Mouse (Mus musculus) testis, postnatal 10 days (tissue): ENCODE data around the gene Zfp710.
A peak's percentile ranks its signal among the peaks of the same experiment; 100 is the strongest.
"Not testable (repeated sequence)": the region's sequence is repeated elsewhere in the genome, so short reads cannot be mapped to it uniquely, and the experiment has no call there.

Source experiments
- DNase-seq: peaks from one replicate; pipeline ENCODE4 v3.0.0; 2021; ENCODE audit warnings: low spot score

The Zfp710 gene

DNA sequence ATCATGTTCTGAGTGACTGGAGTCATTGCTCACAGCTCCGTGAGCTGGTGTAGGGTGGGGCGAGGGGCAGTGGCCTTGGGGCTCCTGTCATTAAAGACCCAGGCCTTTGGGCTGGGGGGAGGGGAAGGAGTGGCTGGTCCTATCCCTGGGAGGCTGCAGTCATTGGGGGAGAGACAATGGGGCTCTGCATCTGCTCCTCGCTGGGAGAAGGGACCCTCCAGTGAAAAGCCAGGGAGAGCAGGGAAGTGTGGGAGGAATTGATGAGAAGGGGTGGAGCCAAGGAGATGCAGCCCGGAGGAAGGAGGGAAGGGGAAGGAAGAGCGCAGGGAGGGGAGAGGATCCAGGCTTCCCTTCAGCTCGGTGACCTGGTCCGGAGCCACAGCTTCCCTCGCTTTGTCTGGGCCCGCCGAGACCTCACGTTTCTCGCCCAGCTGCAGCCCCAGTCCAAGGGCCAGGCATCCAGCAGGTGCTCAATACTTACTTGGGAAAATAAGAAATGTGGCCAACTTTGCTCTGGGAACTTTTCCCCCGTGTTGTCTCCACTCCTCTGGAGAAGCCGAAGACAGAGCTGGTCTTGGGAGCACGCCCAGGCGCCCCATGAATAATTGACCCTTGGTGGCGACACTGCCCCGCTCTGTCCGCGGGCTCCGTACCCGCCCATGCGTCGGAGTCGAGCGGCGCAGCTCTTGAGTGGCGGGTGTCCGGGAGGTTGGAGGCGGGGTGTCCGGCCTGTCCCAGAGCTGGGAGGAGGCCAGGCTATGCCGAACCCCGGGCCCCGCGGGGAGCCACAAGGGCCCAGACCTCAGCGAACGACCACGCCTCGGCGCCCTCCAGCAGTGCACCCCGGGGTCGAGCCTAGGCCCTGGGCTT lies at the start of gene Zfp710:
TSS of gene Zfp710 (plus strand) at position 294 of the 870 bp plus-strand sequence.
- DNase-seq: peak; percentile 83

DNA sequence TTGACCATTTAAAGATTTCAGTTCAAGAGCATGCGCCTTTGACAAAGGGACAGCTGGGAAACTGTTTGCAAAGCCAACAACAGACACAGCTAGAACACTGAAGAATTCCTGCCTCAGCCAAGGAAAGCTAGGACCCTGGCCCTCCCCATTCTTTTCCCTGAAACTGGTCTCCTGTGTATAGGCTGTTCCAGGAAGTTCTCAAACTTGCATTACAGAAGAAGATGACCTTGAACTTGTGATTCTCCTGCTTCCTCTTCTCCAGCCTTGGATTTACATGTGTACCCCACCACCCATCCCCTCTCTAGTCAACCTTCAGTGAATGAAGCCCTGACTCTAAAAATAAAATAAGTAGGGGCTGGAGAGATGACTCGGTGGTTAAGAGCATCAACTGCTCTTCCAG lies 49.3 kb upstream of the Zfp710 start:
- no peak for DNase-seq

DNA sequence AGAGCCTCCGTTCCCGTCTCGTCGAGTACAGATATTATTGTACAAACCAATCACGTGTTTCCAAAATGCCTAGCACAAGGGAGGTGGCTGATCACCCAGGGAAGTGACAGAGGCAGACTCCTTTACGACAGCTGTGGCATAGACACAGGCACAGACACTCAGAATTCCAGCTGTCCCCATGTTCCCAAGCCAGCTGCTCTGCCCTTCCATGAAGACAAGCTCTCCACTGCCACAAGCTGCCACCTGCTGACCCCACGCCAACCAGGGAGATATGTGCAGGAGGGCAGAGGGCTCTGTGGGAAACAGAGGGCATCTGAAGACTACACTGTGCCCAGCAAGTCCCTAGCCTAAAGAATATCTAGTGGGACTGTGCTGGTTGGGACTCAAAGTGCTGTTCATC lies 37.9 kb upstream of the Zfp710 start:
- no peak for DNase-seq

DNA sequence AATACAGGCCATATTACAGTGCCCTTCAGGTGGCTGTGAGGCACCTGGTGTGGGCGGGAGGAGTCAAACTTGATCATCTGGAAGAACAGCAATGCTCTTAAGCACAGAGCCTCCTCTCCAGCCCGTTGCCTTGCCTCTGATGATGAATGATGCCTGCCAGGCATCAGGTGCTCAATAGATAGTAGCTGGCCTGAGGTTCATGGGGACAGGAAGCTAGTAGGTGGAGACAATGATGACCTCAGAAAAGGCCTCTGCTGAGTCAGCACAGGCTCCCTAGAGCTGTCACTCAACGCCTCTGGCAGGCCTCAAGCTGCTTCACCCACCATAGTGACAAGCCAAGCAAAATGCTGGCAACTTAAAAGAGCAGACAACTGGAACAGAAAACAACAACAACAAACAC lies 36.9 kb upstream of the Zfp710 start:
- no peak for DNase-seq

DNA sequence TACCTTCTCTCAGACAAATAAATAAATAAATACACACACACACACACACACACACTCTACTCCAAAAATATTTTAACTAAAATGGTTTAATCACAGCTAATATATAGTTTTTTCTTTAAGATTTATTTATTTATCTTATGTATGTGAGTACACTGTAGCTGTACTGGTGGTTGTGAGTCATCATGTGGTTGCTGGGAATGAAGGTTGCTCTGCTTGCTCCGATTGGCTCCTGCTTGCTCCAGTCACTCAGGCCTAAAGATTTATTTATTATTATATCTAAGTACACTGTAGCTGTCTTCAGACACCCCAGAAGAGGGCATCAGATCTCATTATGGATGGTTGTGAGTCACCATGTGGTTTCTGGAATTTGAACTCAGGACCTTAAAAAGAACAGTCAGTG lies 36.1 kb upstream of the Zfp710 start:
- DNase-seq: not testable (repeated sequence)

DNA sequence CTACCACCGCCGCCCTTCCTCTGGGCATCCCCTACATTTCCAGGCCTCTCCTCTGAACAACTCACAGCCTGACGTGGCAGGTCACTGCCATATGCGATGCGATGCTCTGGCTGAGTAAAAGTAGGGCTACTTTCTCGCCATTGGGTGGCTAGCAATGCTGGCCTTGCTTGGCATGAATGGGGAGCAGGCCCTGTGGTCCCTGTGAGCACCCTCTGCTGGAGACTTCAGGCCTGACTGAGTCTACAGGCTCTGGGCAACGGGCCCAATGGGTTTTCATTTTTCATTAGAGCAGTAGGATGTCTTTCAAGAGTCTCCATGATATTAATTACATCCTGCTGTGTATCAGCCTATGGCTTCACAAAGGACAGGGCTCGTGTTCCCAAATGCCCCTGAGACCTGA lies 30.1 kb upstream of the Zfp710 start:
- DNase-seq: peak; percentile 76

DNA sequence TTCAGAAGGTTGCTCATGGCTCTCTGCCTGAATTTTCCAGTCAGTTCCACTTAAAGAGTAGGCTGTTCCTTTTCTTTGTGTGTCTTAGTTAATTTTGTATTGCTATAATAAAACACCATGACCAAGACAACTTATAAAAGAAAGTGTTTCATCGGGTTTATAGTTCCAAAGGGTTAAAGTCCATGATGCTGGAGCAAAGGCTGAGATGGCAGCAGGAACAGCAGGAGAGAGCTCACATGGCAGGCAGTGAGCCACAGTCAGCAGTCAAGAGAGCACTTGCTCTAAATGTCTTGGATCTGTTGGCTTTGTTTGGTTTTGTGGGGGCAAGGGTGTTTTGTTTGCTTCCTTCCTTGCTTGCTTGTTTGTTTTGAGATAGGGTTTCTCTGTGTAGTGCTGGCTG lies 26.9 kb upstream of the Zfp710 start:
- no peak for DNase-seq

DNA sequence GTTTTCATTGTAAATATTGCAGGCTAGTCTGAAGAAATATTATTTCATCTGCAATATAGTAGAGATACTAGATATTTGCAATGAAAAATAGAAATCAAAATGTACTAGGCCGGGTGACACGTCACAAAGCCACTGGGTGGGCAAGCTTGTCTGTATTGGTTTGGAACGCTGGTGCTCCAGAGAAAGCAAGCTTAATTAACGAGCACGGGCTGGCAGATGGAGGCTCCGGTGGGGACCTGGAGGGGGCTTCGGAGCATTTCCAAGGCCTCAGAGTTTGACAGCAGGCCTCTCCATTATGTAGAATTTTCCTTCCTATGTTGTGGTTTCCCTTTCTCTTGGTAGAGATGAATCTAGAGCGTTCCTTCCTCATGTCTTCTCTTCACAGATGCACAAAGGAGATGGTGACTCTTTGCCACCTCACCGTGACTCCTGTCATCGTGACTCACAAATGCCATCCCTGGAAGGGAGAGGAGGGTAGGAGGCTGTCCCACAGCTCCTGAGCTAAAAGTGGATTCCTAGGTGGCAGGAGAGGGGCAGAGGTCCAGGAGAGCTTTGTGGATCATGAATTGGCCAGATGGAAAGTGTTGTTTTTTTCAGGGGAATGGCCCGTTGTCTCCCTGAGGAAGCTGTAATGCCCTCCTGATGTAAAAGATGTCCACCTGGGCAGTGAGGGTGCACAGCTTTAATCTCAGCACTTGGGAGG lies 22.1 kb upstream of the Zfp710 start:
- DNase-seq: no peak

DNA sequence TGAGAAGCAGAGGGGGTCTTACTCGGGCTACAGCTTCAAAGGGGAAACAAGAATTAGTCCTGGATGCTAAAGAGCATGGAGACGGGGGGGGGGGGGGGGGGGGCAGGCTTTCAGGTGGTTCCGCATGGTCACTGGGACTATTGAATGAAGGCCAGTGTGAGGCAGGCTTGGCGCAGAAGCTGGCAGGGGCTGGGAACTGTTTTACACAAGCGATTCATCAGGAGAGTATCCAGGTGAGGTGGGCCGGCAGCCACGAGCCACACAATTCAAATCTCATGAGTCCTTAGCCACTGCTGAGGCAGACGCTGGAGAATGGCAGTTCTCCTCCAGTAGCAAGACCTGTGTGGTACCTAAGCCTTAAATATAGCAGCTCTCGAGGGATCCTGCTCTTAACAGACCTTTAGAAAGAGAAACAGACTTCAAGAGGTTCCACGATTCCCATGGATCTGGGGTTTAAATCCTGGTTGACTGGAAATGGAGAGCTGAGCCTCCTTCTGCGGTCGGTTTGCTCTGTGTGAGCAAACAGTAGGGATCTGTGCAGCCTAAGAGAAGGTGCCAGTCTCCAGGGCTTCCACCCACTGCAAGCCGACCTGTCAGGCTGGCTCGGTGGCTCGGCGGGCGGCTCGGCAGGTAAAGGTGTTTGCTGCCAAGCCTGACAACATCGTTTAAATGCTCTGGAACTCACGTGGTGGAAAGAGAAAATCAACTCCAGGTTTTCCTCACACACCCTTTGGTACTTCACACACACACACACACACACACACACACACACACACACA lies 19.6 kb upstream of the Zfp710 start:
- DNase-seq: no peak

DNA sequence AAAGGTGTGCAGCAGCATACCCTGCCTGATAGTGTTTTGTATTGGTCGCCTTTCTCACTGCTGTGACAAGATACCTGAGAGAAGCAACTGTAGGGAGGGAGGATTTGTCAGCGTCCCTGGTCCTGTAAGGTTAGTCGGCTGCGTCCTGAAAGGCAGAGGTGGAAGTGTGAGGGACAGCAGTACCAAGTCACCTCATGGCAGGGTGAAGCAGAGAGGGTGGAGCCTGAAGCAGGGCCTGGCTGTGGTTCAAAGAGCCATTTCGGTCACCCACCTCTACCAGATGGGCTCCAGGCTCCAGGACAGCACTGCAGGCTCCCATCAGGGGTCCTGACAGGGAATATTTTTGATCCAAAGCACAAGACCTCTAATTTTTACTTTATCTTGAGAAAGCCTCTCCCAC lies 13.9 kb upstream of the Zfp710 start:
- no peak for DNase-seq

DNA sequence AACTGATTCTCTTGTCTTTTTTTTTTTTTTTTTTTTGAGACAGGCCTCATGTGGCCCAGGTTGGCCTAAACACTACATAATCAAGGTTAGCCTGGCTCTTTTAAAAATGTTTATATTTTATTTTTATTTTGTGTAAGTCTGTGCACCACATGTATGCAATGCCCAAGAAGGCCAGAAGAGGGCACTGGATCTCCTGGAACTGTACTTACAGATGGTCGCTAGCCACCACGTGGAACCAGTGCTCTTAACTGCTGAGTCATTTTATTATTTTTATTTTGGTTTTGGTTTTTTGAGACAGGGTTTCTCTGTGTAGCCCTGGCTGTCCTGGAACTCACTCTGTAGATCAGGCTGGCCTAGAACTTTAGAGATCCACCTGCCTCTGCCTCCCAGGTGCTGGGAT lies 13.1 kb upstream of the Zfp710 start:
- DNase-seq: peak; percentile 71

DNA sequence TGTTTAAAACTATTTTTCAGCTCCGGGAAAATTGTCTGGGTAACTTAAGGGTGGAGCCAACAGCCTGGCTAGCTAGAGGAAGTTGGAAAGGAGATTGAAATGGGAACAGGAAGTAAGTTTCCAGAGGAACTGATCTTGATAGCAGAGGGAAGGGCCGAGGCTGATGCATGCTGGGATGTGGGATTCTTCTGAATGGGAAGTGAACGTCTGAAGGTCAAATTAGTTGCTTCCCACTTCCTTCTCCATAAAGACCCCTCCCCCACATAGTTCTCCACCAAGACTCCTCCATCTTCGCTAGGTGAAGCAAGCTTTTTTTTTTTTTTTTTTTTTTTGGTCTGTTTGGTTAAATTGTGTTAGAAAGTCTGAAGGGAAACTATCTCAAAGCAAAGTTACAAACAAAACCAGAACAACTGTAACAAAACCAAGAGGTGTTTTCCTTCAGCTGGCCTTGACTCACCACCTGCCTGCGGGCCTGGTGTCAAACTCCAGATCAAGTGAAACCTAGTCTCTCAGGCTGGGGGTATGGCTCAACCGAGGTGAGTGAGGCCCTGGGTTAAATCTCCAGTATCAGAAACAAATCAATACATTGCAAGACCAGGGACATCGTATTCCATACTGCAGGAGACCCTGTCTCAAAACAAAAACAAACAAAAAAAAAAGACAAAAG lies 10.6 kb upstream of the Zfp710 start:
- no peak for DNase-seq

DNA sequence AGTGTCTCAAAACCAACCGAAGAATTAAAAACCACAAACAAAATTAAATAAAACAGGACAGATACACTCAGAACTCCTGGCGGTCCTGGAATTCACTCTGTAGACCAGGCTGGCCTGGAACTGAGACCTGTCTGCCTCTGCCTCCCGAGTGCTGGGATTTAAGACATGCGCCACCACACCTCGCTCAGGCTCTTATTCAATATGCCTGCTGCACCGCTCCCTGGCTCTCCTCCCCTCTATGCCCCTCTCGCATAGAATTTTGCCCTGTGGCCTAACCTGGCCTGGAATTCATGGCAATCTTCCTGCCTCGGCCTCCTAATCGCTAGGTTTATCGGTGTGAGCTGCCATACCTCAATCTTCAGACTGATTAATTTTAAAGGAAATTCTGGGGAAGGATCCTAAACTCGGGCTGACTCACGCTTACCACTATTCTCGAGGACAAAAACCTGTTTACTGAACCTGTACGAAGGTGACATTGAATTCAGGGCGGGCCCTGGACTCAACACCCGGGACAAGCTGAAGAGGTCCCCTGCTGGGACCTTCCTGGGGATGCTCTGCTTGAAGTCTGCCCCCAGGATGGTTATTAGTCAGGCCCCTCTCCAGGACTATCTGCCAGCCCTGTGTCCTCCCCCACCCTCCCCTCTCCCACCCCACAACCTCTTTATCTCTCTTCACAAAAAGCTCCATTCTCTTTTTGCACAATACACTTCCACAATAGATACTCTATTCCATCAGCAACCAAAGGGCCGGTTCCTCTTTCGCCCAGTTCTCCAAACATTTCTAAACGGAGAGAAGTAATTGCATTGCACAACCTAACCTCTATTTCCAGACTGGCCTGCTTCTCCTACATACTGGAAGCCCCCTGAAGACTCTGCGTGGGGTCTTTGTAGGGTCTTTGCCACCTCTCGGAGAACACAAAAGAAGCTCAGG lies 9.5 kb upstream of the Zfp710 start:
- no peak for DNase-seq

DNA sequence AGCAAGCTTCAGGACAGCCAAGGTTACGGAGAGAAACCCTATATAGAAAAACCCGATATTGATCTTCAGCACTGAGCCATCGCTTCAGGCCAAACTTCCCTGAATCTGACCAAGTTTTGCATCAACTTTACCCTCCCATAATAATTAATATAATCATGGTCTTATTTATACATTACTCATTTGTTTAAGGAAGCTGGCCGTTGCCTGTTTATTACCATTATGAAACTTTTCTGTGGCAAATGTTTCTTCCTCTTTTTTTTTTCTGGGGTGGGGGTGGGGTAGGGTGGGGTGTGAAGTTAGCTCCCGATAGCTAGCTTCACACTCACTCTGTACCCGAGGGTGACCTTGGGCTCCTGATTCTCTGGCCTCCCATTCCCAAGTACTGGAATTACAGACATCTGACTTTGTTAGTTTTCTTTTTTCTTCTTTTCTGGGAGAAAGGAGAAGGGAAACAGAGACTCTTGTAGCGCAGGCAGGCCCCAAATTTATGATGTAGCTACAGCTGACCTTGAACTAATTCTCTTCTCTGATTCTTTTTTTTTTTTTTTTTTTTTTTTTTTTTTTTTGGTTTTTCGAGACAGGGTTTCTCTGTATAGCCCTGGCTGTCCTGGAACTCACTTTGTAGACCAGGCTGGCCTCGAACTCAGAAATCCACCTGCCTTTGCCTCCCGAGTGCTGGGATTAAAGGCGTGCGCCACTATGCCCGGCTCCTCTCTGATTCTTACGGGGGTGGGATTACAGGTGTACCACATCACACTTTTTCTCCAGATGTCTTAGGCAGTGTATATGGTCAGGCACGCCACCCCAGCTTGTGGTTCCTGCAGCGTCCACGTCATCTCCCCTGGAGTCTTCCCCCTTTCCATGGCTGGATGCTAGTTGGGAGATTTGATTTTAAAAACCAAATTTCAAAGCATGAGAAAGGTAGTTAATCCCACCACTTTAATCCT lies 5.8 kb upstream of the Zfp710 start:
- DNase-seq: no peak

DNA sequence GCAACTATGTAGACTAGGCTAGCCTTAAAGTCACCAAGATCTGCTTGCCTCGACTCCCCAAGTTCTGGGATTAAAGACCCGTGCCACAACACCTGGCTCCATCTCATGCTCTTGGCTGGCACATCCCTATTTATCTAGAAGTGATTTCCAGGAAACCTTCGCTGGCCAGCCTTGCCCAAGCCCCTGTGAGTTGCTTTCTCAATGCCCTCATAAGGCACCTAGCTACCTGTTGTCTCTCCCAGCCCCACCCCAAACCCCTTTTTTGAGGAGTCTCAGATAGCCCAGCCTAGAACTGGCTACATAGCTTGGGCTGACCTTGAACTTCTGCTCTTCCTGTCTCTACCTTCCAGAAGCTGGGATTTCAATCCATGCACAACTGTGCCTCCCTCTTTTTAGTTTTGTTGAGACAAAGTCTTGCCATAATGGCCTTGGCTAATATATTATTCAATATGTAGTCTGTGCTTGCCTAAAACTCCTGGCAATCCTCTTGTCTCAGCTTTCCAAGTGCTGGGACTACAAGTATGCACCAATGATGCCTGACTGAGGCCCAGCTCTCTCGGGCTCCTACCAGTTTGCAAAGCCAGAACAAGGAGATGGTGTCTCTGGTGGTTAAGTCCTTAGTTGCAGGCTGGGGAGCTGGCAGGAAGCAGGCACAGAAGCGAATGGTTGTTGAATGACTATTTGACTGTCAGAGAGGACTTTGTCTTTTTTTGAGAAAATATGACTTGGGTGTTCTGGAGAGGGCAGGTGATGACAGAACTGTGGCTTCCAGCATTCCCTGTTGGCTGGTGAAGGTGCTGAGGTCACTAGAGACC lies 786 bp upstream of the Zfp710 start:
- no peak for DNase-seq

DNA sequence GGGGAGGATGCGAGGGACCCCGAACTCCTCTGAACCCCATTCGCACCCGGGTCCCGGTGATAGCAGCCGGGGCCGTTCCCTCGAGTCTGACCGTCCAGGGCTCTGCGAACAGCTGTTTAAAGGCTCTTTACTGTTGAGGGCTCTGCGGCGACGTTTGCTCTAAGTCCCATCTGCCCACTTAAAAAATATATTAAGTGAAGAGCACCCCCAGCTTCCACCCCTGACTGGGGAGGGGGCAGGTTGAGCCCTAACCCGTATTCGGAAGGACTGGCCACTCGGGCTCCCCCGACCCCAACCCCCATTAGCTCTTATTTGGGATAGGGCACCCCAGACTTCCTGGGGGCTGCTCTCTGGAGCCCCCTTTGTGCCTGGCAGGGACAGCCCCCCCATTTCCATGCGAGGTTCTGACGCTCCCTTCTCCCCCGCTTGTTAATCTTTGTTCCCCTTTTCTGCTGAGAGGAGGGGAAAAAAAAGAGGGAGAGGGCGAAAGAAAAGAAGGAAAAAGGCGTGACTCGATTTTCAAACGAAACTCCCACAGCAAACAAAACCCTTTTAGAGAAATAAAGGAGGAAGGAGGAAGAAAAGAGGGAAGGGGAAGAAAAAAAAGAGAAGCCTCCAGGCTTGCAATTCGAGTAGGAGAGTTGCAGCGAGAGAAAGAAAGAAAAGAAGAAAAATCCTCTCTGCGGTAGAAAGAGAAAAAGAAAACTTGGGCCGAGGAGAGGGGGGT lies 940 bp downstream of the Zfp710 start:
- DNase-seq: no peak

DNA sequence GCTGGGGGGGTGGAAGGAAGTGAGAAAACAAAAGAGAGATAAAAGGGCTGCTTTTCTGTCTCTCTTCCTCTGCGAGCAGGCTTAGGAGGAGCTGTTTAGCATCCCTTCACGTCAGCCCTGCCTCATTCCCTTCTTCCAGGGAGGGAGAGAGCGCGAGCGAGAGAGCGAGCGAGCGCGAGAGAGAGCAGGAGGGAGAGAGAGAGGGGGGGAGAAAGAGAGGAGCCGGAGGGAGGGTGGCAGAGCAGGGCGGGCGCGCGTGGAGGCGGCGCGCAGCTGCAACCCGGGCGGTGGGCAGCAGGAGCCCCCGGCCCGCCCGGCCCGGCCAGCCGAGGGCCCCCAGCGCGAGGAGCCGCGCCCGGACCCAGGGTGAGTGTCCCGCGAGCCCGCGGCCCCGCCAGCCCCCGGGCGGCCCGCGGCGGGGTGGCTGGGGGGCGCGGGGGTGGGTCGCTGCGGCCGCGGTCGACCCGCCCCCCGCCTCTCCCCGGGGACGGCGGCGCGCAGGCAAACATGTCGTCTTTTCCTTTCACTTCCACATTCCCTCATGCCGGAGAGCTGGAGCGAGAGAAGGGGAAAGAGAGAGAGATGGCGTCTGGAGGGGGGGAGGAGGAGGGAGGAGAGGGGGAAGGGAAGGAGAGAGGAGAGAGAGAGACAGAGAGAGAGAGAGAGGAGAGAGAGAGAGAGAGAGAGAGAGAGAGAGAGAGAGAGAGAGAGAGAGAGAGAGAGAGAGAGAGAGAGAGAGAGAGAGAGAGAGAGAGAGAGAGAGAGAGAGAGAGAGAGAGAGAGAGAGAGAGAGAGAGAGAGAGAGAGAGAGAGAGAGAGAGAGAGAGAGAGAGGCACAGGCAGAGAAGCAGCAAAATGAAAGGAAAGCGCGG lies 1.7 kb downstream of the Zfp710 start:
- peak; percentile 70 for DNase-seq
